In genomic region chr19:14243565-14243964, GRCm38 (mm10) we compare ENCODE assay signal across 20 mouse cellular contexts.
DNase-seq lines count a peak whose midpoint lies in the region; ATAC-seq and TF ChIP-seq lines count a peak whose summit lies in the region.
"Had no signal": no experiment of that assay in that cellular context is flagged by ENCODE, and none has a peak within 500 bp of the region (broad histone marks: within the 10 kb centered on the region; RNA-seq: fewer than 3 reads in every experiment).

No protein-coding gene starts in this region.

- H3K36me3 ChIP-seq in forebrain, postnatal 0 days (ENCODE audit: insufficient read depth), result no peaks in the 10 kb centered on the region
- H3K36me3 ChIP-seq in forebrain, embryonic 10.5 days (replicated peaks), result no peaks in the 10 kb centered on the region
- no peaks in the 10 kb centered on the region for H3K36me3 ChIP-seq in CH12.LX (replicated peaks in 1 of 2; ENCODE audit: control insufficient read depth in 1 of 2, insufficient read depth in 1 of 2, low read length in 1 of 2)
- no peaks in the 10 kb centered on the region for H3K36me3 ChIP-seq in splenic B cell, adult 2 months (ENCODE audit: control insufficient read depth, insufficient read depth, low read length, poor library complexity, severe bottlenecking)
- H3K36me3 ChIP-seq: hindbrain, embryonic 12.5 days; hindbrain, embryonic 15.5 days; intestine, embryonic 15.5 days had no signal

- dilution Hi-C loops in CH12.LX (cut with MboI; ENCODE audit: extremely low pct_ligation_motif_present, extremely low pct_unique_long_range_greater_than_20kb, low sequenced_read_pairs), result no loop called here

- no peak overlapping the region for H3K9ac ChIP-seq in forebrain, postnatal 0 days
- H3K9ac ChIP-seq in CH12.LX (ENCODE audit: insufficient read depth, low read depth), result no peak overlapping the region
- H3K9ac ChIP-seq: forebrain, embryonic 13.5 days; hindbrain, embryonic 12.5 days; hindbrain, embryonic 15.5 days; intestine, embryonic 15.5 days had no signal

- TF ChIP-seq RAD21 in CH12.LX (IDR thresholded peaks at IDR 0.05; ENCODE audit: low read depth, low read length), result no peak

- H3K9me3 ChIP-seq in forebrain, postnatal 0 days (ENCODE audit: low read length), result no peaks in the 10 kb centered on the region
- H3K9me3 ChIP-seq in forebrain, embryonic 10.5 days, result no peaks in the 10 kb centered on the region
- no peaks in the 10 kb centered on the region for H3K9me3 ChIP-seq in CH12.LX (replicated peaks; ENCODE audit: low read length)
- H3K9me3 ChIP-seq: forebrain, embryonic 13.5 days; hindbrain, embryonic 12.5 days; hindbrain, embryonic 15.5 days; intestine, embryonic 15.5 days had no signal

- TF ChIP-seq POLR2A in CH12.LX (IDR thresholded peaks at IDR 0.05; ENCODE audit: low read depth, low read length), result 0 out of 2 replicates have a peak, but pooled peaks have one; percentile 25

- no peaks in the 10 kb centered on the region for H3K79me2 ChIP-seq in CH12.LX (replicated peaks; ENCODE audit: control insufficient read depth, extremely low read depth, insufficient read depth, poor library complexity, severe bottlenecking)

- no peak overlapping the region for H3K4me2 ChIP-seq in forebrain, postnatal 0 days (ENCODE audit: low read depth)
- peak overlapping the region; percentile 33 for H3K4me2 ChIP-seq in CH12.LX (ENCODE audit: insufficient read depth, low read depth, poor library complexity, severe bottlenecking)
- H3K4me2 ChIP-seq: forebrain, embryonic 13.5 days; heart, embryonic 11.5 days; hindbrain, embryonic 12.5 days; hindbrain, embryonic 15.5 days; intestine, embryonic 15.5 days had no signal

- no peak; the same call in 1 of the 2 replicates for TF ChIP-seq EP300 in CH12.LX (IDR thresholded peaks at IDR 0.05; ENCODE audit: low read length)

- peaks cover 8% of the 10 kb centered on the region; the same call in 1 of the 2 replicates for H3K27me3 ChIP-seq in forebrain, postnatal 0 days (ENCODE audit: insufficient read depth, low read length)
- H3K27me3 ChIP-seq in forebrain, embryonic 10.5 days (ENCODE audit: poor library complexity, severe bottlenecking), result peaks cover 90% of the 10 kb centered on the region
- H3K27me3 ChIP-seq in CH12.LX (replicated peaks), result no peaks in the 10 kb centered on the region
- no peaks in the 10 kb centered on the region for H3K27me3 ChIP-seq in splenic B cell, adult 2 months (ENCODE audit: control insufficient read depth, insufficient read depth, low read length, poor library complexity, severe bottlenecking)
- H3K27me3 ChIP-seq: hindbrain, embryonic 12.5 days; hindbrain, embryonic 15.5 days; intestine, embryonic 15.5 days had no signal

- WGBS in forebrain, postnatal 0 days, result 24% methylated on average over 5 of the region's 5 CpGs
- WGBS in forebrain, embryonic 10.5 days, result 40% methylated on average over 5 of the region's 5 CpGs

- no peak for TF ChIP-seq CTCF in forebrain, postnatal 0 days (IDR thresholded peaks at IDR 0.05; ENCODE audit: low read depth)
- no peak for TF ChIP-seq CTCF in CH12.LX (conservative IDR thresholded peaks at IDR 0.05 in 1 of 2, IDR thresholded peaks at IDR 0.05 in 1 of 2; ENCODE audit: low read depth in 2 of 2, low read length in 2 of 2)

- H3K4me1 ChIP-seq in forebrain, postnatal 0 days (ENCODE audit: insufficient read depth), result peaks cover 16% of the 10 kb centered on the region; the same call in 1 of the 2 replicates
- peaks cover 56% of the 10 kb centered on the region for H3K4me1 ChIP-seq in forebrain, embryonic 10.5 days
- peaks cover 23 to 65% of the 10 kb centered on the region in 2 experiments for H3K4me1 ChIP-seq in CH12.LX (ENCODE audit: control insufficient read depth in 1 of 2, insufficient read depth in 2 of 2)
- H3K4me1 ChIP-seq: intestine, embryonic 15.5 days had no signal

- 0 out of 2 replicates have a peak overlapping the region, but pooled peaks have one; percentile 16 for H3K27ac ChIP-seq in forebrain, postnatal 0 days (ENCODE audit: low read depth, low read length)
- H3K27ac ChIP-seq in forebrain, embryonic 10.5 days, result no peak overlapping the region
- peak overlapping the region; percentile 84 for H3K27ac ChIP-seq in CH12.LX (ENCODE audit: insufficient read depth, low read depth)
- H3K27ac ChIP-seq: forebrain, embryonic 13.5 days; gastrocnemius, adult 2 months; hindbrain, embryonic 12.5 days; hindbrain, embryonic 15.5 days; intestine, embryonic 15.5 days had no signal

- no peak overlapping the region for H3K4me3 ChIP-seq in forebrain, postnatal 0 days (ENCODE audit: low read depth, low read length)
- no peak overlapping the region for H3K4me3 ChIP-seq in forebrain, embryonic 10.5 days
- H3K4me3 ChIP-seq in CH12.LX (replicated peaks in 1 of 3; ENCODE audit: low read depth in 2 of 3, low read length in 2 of 3, poor library complexity in 1 of 3), result no peak overlapping the region
- H3K4me3 ChIP-seq: forebrain, embryonic 13.5 days; gastrocnemius, adult 2 months; hindbrain, embryonic 12.5 days; hindbrain, embryonic 15.5 days; intestine, embryonic 15.5 days had no signal

- peak; percentile 80 for ATAC-seq in forebrain, postnatal 0 days
- ATAC-seq: forebrain, embryonic 13.5 days; intestine, embryonic 15.5 days had no signal

- DNase-seq in forebrain, postnatal 0 days, result peak; percentile 38
- DNase-seq in forebrain, embryonic 10.5 days (ENCODE audit: extremely low spot score, low spot score), result no peak
- peak; percentile 49 for DNase-seq in B cell, adult 2 months
- DNase-seq in CH12.LX (ENCODE audit: extremely low read depth), result peak; percentile 79
- peak; percentile 76 for DNase-seq in splenic B cell, adult 2 months (ENCODE audit: low read depth, low spot score)
- DNase-seq in layer of hippocampus, adult 9-11 months, result no peak
- DNase-seq: adrenal gland, adult 2 months; adrenal gland, postnatal 14 days; cerebellum, adult 18-20 months; cerebellum, adult 9-10 months; cerebellum, postnatal 14 days; gastrocnemius, adult 2 months; gastrocnemius, postnatal 14 days; heart, adult 11 months; kidney, adult 11 months had no signal

- in situ Hi-C loops in CH12.LX (cut with MboI; ENCODE audit: low pct_ligation_motif_present, low pct_unique_long_range_greater_than_20kb, low sequenced_read_pairs), result loop anchor here (10.0 kb wide), 1 partner anchor 159 kb away; no protein-coding TSS in a partner anchor

TF ChIP-seq in CH12.LX, 34 proteins besides CTCF, POLR2A, EP300 and RAD21:
- TF ChIP-seq USF2 (conservative IDR thresholded peaks at IDR 0.05; ENCODE audit: low read depth, low read length) (no peak), SMC3 (IDR thresholded peaks at IDR 0.05; ENCODE audit: low read depth, low read length) (no peak), HCFC1 (IDR thresholded peaks at IDR 0.05; ENCODE audit: low read depth, low read length) (no peak), RCOR1 (conservative IDR thresholded peaks at IDR 0.05; ENCODE audit: low read depth, low read length) (no peak), USF1 (IDR thresholded peaks at IDR 0.05; ENCODE audit: low read depth, low read length) (no peak), KAT2A (IDR thresholded peaks at IDR 0.05; ENCODE audit: insufficient replicate concordance, low read length) (no peak), BHLHE40 (IDR thresholded peaks at IDR 0.05; ENCODE audit: low read depth, low read length) (peak; percentile 45), IRF4 (IDR thresholded peaks at IDR 0.05; ENCODE audit: low read depth, low read length) (peak; percentile 54; the same call in 1 of the 2 replicates), MAFK (IDR thresholded peaks at IDR 0.05; ENCODE audit: insufficient replicate concordance, low read length) (no peak), TBP (conservative IDR thresholded peaks at IDR 0.05; ENCODE audit: low read depth, low read length) (0 out of 2 replicates have a peak, but pooled peaks have one; percentile 38), ZC3H11A (IDR thresholded peaks at IDR 0.05; ENCODE audit: low read depth, low read length) (no peak), POLR2AphosphoS2 (IDR thresholded peaks at IDR 0.05; ENCODE audit: low read depth, low read length) (no peak), ETS1 (conservative IDR thresholded peaks at IDR 0.05; ENCODE audit: low read depth, low read length) (peak; percentile 50), ZMIZ1 (IDR thresholded peaks at IDR 0.05; ENCODE audit: low read depth, low read length) (no peak), MEF2A (IDR thresholded peaks at IDR 0.05; ENCODE audit: borderline replicate concordance, low read depth, low read length) (no peak), ELF1 (IDR thresholded peaks at IDR 0.05; ENCODE audit: low read depth, low read length) (no peak), MAX (IDR thresholded peaks at IDR 0.05; ENCODE audit: low read length) (0 out of 2 replicates have a peak, but pooled peaks have one; percentile 40), GABPA (IDR thresholded peaks at IDR 0.05; ENCODE audit: insufficient replicate concordance, low read depth, low read length) (no peak), NELFE (IDR thresholded peaks at IDR 0.05; ENCODE audit: low read depth, low read length) (no peak), MYC (IDR thresholded peaks at IDR 0.05; ENCODE audit: low read depth, low read length) (peak; percentile 70), NRF1 (IDR thresholded peaks at IDR 0.05; ENCODE audit: low read depth, low read length) (no peak), CHD2 (IDR thresholded peaks at IDR 0.05; ENCODE audit: low read length) (no peak), JUND (conservative IDR thresholded peaks at IDR 0.05; ENCODE audit: low read depth, low read length) (no peak), UBTF (IDR thresholded peaks at IDR 0.05; ENCODE audit: low read depth, low read length) (no peak), PAX5 (IDR thresholded peaks at IDR 0.05; ENCODE audit: low read length) (no peak), ZNF384 (IDR thresholded peaks at IDR 0.05; ENCODE audit: low read depth, low read length) (no peak), TCF12 (IDR thresholded peaks at IDR 0.05; ENCODE audit: low read depth, low read length) (no peak), MXI1 (IDR thresholded peaks at IDR 0.05; ENCODE audit: low read depth, low read length) (no peak), JUN (IDR thresholded peaks at IDR 0.05; ENCODE audit: insufficient read depth, low read depth, low read length) (no peak)
TF ChIP-seq in CH12.LX: peak in this region for 6.

Comparison
In these comparisons a context has a peak if more than half of its experiments do, and no peak if none do; other contexts are left out.
1. DNase-seq: peak in forebrain, postnatal 0 days (single experiment), B cell, adult 2 months (2 of 2), CH12.LX (single experiment) and splenic B cell, adult 2 months (single experiment); none in forebrain, embryonic 10.5 days (single experiment) and layer of hippocampus, adult 9-11 months (single experiment).